Mouse (Mus musculus) right cerebral cortex, postnatal 25 days (tissue): ENCODE results near the gene Vmn2r45.
"Not testable (repeated sequence)": the region's sequence is repeated elsewhere in the genome, so short reads cannot be mapped to it uniquely, and the experiment has no call there.

Experiments used
- DNase-seq: peaks from one replicate; pipeline ENCODE4 v3.0.0; 2022

The Vmn2r45 gene

GRCm38 (mm10) chr7:8488975-8489374, at the start of gene Vmn2r45:
TSS of gene Vmn2r45 (minus strand) at chr7:8489075.
- not testable (repeated sequence) for DNase-seq
